Mouse (Mus musculus): Measurements from ENCODE around the gene Zc3h7b. TPM values are rescaled to one million over a fixed set of nuclear protein-coding genes. Genes with fewer than 3 reads are reported as not detected.
"Not testable (repeated sequence)": the region's sequence is repeated elsewhere in the genome, so short reads cannot be mapped to it uniquely, and the experiment has no call there.

The Zc3h7b gene
- polyA plus RNA-seq, 1 experiment: 7.7 TPM

DNA sequence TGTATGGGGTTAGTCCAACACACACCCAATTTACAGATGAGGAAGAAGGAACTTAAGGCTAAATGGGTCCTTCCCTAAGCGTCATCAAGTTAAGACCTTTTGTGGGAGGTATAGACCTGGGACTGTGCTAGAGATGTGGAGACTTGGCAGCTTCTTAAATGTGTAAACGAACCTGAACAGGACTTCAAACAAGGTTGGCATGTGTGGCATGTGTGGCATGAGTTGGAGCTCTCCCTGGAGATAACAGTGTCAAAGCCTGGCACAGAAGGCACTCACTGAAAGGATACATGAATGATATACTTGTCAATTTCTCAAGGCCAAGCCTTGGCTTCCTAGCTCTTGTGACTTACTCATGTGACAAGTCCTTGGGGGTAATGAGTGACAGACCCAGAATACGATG lies 5.6 kb upstream of the Zc3h7b start:
- TF ChIP-seq POLR2A (IDR thresholded peaks at IDR 0.05; ENCODE audit: low read depth, low read length) (no peak), CTCF (IDR thresholded peaks at IDR 0.05; ENCODE audit: extremely low read depth, insufficient read length, insufficient replicate concordance, low read depth, low read length) (no peak)
- H3K36me3 ChIP-seq (ENCODE audit: control insufficient read depth, insufficient read depth, low read length): no peaks in the 10 kb centered on the region
- 71% methylated on average over 3 of the region's 3 CpGs for WGBS

DNA sequence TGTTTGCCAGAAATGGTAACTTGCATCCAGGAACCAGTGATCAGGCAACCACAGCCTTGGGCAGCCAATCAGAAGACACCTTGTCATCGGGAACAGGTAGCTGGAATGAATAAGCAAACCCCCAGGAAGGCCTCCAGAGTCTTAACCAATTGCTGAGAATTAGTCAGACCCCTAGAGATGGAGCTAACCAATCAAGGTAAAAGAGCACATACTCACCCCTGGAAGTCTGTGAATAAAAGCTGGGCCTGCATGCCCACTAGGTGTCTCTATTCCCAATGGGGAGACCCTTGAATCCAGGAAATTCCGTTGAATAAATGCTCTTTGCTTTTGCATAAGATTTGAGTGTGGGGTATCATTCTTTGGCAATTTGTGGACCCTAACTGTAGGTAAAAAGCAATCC lies 4.9 kb upstream of the Zc3h7b start:
- Histone ChIP-seq H3K27ac (ENCODE audit: insufficient read depth, low read depth, low read length) (no peak overlapping the region), H3K27me3 (ENCODE audit: control insufficient read depth, insufficient read depth, low read length) (no peaks in the 10 kb centered on the region), H3K4me3 (ENCODE audit: low read depth, low read length) (no peak overlapping the region), H3K36me3 (ENCODE audit: control insufficient read depth, insufficient read depth, low read length) (no peaks in the 10 kb centered on the region), H3K4me1 (ENCODE audit: control insufficient read depth, insufficient read depth, insufficient read length, low read length) (no peaks in the 10 kb centered on the region)
- WGBS: 16% methylated on average over 2 of the region's 2 CpGs
- no peak for TF ChIP-seq POLR2A (IDR thresholded peaks at IDR 0.05; ENCODE audit: low read depth, low read length)
- TF ChIP-seq CTCF (IDR thresholded peaks at IDR 0.05; ENCODE audit: extremely low read depth, insufficient read length, insufficient replicate concordance, low read depth, low read length): no peak

More for the DNA sequence above, 5.6 kb upstream of the Zc3h7b start:
- no peak overlapping the region for H3K4me3 ChIP-seq (ENCODE audit: low read depth, low read length)
- no peak overlapping the region for H3K27ac ChIP-seq (ENCODE audit: insufficient read depth, low read depth, low read length)
- H3K27me3 ChIP-seq (ENCODE audit: control insufficient read depth, insufficient read depth, low read length): no peaks in the 10 kb centered on the region
- no peaks in the 10 kb centered on the region for H3K4me1 ChIP-seq (ENCODE audit: control insufficient read depth, insufficient read depth, insufficient read length, low read length)

DNA sequence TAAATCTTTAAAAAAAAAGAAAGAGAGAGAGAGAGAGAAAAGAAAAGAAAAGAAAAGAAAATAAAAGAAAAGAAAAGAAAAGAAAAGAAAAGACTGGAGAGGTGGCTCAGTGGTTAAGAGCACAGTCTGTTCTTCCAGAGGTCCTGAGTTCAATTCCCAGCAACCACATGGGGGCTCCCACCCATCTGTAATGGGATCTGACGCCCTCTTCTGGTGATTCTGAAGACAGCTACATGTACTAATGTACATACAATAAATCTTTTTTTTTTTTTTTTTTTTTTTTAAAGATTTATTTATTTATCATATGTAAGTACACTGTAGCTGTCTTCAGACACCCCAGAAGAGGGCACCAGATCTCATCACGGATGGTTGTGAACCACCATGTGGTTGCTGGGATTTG lies 2.5 kb upstream of the Zc3h7b start:
- not testable (repeated sequence) for H3K4me3 ChIP-seq (ENCODE audit: low read depth, low read length); H3K27me3 ChIP-seq (ENCODE audit: control insufficient read depth, insufficient read depth, low read length); H3K27ac ChIP-seq (ENCODE audit: insufficient read depth, low read depth, low read length); H3K36me3 ChIP-seq (ENCODE audit: control insufficient read depth, insufficient read depth, low read length); H3K4me1 ChIP-seq (ENCODE audit: control insufficient read depth, insufficient read depth, insufficient read length, low read length)
- 29% methylated on average over 2 of the region's 2 CpGs for WGBS

DNA sequence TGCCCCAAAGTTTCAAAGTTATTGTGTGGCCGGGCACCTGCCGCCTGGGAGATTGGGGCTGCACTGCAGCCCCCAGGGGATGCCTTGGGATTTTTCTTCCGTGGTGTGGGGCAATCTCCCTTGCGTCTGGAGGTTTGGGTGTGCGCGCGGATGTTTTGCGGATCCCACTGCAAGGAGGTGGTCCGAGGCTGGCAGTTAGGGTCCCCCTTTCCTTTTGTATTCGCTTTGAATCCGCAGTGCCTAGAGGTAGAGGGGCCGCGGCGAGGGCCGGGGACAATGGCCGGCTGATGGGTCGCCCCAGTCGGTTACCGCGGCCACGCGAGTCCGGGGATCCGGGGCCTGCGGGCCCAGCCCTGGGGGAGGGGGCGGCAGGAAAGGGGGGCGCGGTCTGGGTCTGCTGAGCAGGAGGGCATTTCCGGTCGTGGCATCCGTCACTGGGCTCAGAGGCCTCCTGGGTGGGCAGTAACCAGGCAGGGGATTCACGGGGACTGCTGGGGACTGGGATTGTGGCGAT lies 801 bp downstream of the Zc3h7b start:
- TF ChIP-seq CTCF (IDR thresholded peaks at IDR 0.05; ENCODE audit: extremely low read depth, insufficient read length, insufficient replicate concordance, low read depth, low read length) (no peak), POLR2A (IDR thresholded peaks at IDR 0.05; ENCODE audit: low read depth, low read length) (no peak)
- Histone ChIP-seq H3K4me1 (ENCODE audit: control insufficient read depth, insufficient read depth, insufficient read length, low read length) (no peaks in the 10 kb centered on the region), H3K36me3 (ENCODE audit: control insufficient read depth, insufficient read depth, low read length) (no peaks in the 10 kb centered on the region), H3K27ac (ENCODE audit: insufficient read depth, low read depth, low read length) (no peak overlapping the region), H3K4me3 (ENCODE audit: low read depth, low read length) (peak overlapping the region; percentile 95), H3K27me3 (ENCODE audit: control insufficient read depth, insufficient read depth, low read length) (0 out of 2 replicates have a peak, but pooled peaks cover 5% of the 10 kb centered on the region)
- under 1% methylated on average over 33 of the region's 33 CpGs for WGBS

DNA sequence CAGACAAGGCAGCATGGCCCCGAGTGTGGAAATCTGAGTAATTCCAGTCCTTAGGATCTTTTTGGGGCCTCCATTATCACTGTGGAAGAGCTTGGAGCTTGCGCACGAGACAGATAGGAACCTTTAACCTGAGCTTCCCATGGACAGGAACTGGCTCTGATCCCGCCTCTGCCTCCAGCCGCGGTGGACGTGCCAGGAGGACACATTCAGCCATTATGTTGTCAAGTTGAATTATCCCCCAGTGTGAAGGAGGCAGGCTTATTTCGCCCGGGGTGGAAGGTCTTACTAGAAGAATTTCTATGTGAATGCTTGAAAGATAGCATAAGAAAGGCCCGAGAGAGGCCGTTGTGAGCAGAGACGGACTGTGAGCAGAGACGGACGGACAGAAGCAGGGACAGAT lies 4.9 kb downstream of the Zc3h7b start:
- WGBS: 80% methylated on average over 14 of the region's 14 CpGs

DNA sequence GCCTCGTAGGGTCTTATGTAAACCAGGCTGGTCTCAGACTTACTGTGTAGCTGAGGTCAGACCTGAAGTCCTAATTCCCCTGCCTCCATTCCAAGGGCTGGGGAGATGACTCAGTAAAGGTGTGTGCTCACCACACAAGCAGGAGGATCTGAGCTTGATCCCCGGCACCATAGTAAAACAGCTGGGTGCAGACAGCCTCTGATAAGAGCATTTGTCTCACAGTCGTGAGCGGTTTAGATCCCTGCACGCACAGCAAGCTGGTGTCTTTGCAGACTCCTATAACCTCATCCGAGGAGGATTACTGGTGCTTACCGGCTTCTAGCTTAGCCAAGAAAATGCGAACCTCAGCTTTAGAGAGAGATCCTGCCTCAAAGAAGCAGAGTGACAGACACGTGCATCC lies 8.8 kb downstream of the Zc3h7b start:
- Histone ChIP-seq H3K27ac (ENCODE audit: insufficient read depth, low read depth, low read length) (no peak overlapping the region), H3K36me3 (ENCODE audit: control insufficient read depth, insufficient read depth, low read length) (no peaks in the 10 kb centered on the region), H3K4me1 (ENCODE audit: control insufficient read depth, insufficient read depth, insufficient read length, low read length) (no peaks in the 10 kb centered on the region; the same call in 1 of the 2 replicates), H3K4me3 (ENCODE audit: low read depth, low read length) (no peak overlapping the region), H3K27me3 (ENCODE audit: control insufficient read depth, insufficient read depth, low read length) (no peaks in the 10 kb centered on the region)
- TF ChIP-seq POLR2A (IDR thresholded peaks at IDR 0.05; ENCODE audit: low read depth, low read length) (no peak), CTCF (IDR thresholded peaks at IDR 0.05; ENCODE audit: extremely low read depth, insufficient read length, insufficient replicate concordance, low read depth, low read length) (no peak)
- 95% methylated on average over 9 of the region's 9 CpGs for WGBS

More for the DNA sequence above, 4.9 kb downstream of the Zc3h7b start:
- TF ChIP-seq CTCF (IDR thresholded peaks at IDR 0.05; ENCODE audit: extremely low read depth, insufficient read length, insufficient replicate concordance, low read depth, low read length) (no peak), POLR2A (IDR thresholded peaks at IDR 0.05; ENCODE audit: low read depth, low read length) (no peak)
- Histone ChIP-seq H3K4me1 (ENCODE audit: control insufficient read depth, insufficient read depth, insufficient read length, low read length) (no peaks in the 10 kb centered on the region; the same call in 1 of the 2 replicates), H3K4me3 (ENCODE audit: low read depth, low read length) (no peak overlapping the region), H3K27ac (ENCODE audit: insufficient read depth, low read depth, low read length) (no peak overlapping the region), H3K36me3 (ENCODE audit: control insufficient read depth, insufficient read depth, low read length) (no peaks in the 10 kb centered on the region), H3K27me3 (ENCODE audit: control insufficient read depth, insufficient read depth, low read length) (0 out of 2 replicates have a peak, but pooled peaks cover 5% of the 10 kb centered on the region)

DNA sequence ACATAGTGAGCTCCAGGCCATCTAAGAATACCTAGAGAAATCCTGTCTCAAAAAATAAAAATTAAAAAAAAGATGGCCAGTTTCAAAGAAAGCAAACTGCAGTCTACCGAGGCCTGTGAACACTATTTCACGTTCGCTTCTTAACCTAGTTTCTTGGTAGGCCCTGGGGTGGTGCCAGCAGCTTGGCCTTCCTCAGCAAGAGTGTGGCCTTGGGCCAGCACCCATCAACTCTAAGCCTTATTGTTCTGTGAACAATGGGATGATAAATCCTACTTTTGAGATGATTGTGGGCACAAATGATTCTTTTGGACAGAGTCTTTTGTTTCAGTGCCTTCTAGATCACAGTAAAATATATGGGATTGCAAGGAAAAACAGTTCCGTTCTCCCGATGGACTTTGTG lies 13.8 kb downstream of the Zc3h7b start:
- 81% methylated on average over 5 of the region's 5 CpGs for whole genome bisulfite sequencing
- Histone ChIP-seq H3K36me3 (ENCODE audit: control insufficient read depth, insufficient read depth, low read length) (no peaks in the 10 kb centered on the region), H3K27ac (ENCODE audit: insufficient read depth, low read depth, low read length) (no peak overlapping the region), H3K4me3 (ENCODE audit: low read depth, low read length) (no peak overlapping the region), H3K27me3 (ENCODE audit: control insufficient read depth, insufficient read depth, low read length) (peaks cover 5% of the 10 kb centered on the region; the same call in 1 of the 2 replicates), H3K4me1 (ENCODE audit: control insufficient read depth, insufficient read depth, insufficient read length, low read length) (peaks cover 5% of the 10 kb centered on the region; the same call in 1 of the 2 replicates)
- TF ChIP-seq CTCF (IDR thresholded peaks at IDR 0.05; ENCODE audit: extremely low read depth, insufficient read length, insufficient replicate concordance, low read depth, low read length) (no peak), POLR2A (IDR thresholded peaks at IDR 0.05; ENCODE audit: low read depth, low read length) (no peak)
